Mouse (Mus musculus): ENCODE measurements around the gene Gja4. TPM values are rescaled to one million over a fixed set of nuclear protein-coding genes. Genes with fewer than 3 reads are reported as not detected.

Gene Gja4
- polyA plus RNA-seq, 1 experiment from 2014 or later = 11.3 TPM

GRCm38 (mm10) chr4:127278451-127279001 lies 35.3 kb downstream of the Gja4 start:
- Histone ChIP-seq H3K4me2 (no peak overlapping the region), H3K27me3 (no peaks in the 10 kb centered on the region), H3K36me3 (replicated peaks) (no peaks in the 10 kb centered on the region), H3K27ac (no peak overlapping the region), H3K4me1 (0 out of 2 replicates have a peak, but pooled peaks cover 2% of the 10 kb centered on the region), H3K9me3 (no peaks in the 10 kb centered on the region), H3K9ac (no peak overlapping the region), H3K4me3 (replicated peaks) (no peak overlapping the region)
- WGBS = 66% methylated on average over 9 of the region's 9 CpGs
- ATAC-seq (ENCODE audit: low FRiP score) = no peak

- Histone ChIP-seq H3K9me3 (no peaks in the 10 kb centered on the region), H3K27me3 (no peaks in the 10 kb centered on the region), H3K27ac (no peak overlapping the region), H3K9ac (no peak overlapping the region), H3K4me2 (no peak overlapping the region), H3K4me1 (peaks cover 7% of the 10 kb centered on the region; the same call in 1 of the 2 replicates), H3K4me3 (replicated peaks) (no peak overlapping the region), H3K36me3 (replicated peaks) (no peaks in the 10 kb centered on the region)
- 68% methylated on average over 5 of the region's 5 CpGs for WGBS
- ATAC-seq (ENCODE audit: low FRiP score) = no peak
Measured at GRCm38 (mm10) chr4:127264183-127264554, 49.7 kb downstream of the Gja4 start.

- Histone ChIP-seq H3K9ac (no peak overlapping the region), H3K36me3 (replicated peaks) (no peaks in the 10 kb centered on the region), H3K4me2 (no peak overlapping the region), H3K4me3 (replicated peaks) (no peak overlapping the region), H3K4me1 (peaks cover 7% of the 10 kb centered on the region; the same call in 1 of the 2 replicates), H3K9me3 (no peaks in the 10 kb centered on the region), H3K27ac (no peak overlapping the region), H3K27me3 (no peaks in the 10 kb centered on the region)
- no peak for ATAC-seq (ENCODE audit: low FRiP score)
- 68% methylated on average over 19 of the region's 19 CpGs for WGBS
Measured at GRCm38 (mm10) chr4:127263438-127264182, 50.2 kb downstream of the Gja4 start.

- Histone ChIP-seq H3K9me3 (no peaks in the 10 kb centered on the region), H3K4me3 (replicated peaks) (no peak overlapping the region), H3K4me2 (no peak overlapping the region), H3K36me3 (replicated peaks) (no peaks in the 10 kb centered on the region), H3K9ac (no peak overlapping the region), H3K4me1 (peaks cover 7% of the 10 kb centered on the region; the same call in 1 of the 2 replicates), H3K27me3 (no peaks in the 10 kb centered on the region), H3K27ac (no peak overlapping the region)
- 92% methylated on average over 14 of the region's 14 CpGs for WGBS
- no peak for ATAC-seq (ENCODE audit: low FRiP score)
Measured at GRCm38 (mm10) chr4:127261601-127262000, 52.2 kb downstream of the Gja4 start.

Other genes with a start within 250 kb of the Gja4 start
- 35.3 and 36.6 TPM in 2 replicates for gene Zmym6, start 236.7 kb downstream of the Gja4 start, polyA plus RNA-seq (2016; fragmentation: Nextera tagmentation; extraction: Ambion mirVana)
- gene Tmem35b, start 190.3 kb downstream of the Gja4 start, polyA plus RNA-seq (2016; fragmentation: Nextera tagmentation; extraction: Ambion mirVana) = 15.5 and 17.5 TPM in 2 replicates
- 5.7 and 5.8 TPM in 2 replicates for gene Dlgap3, start 144.8 kb downstream of the Gja4 start, polyA plus RNA-seq (2016; fragmentation: Nextera tagmentation; extraction: Ambion mirVana)
- 44.2 and 46.6 TPM in 2 replicates for gene Smim12, start 70.3 kb downstream of the Gja4 start, polyA plus RNA-seq (2016; fragmentation: Nextera tagmentation; extraction: Ambion mirVana)
- gene Gjb3, start 16.8 kb upstream of the Gja4 start, polyA plus RNA-seq (2016; fragmentation: Nextera tagmentation; extraction: Ambion mirVana) = 0.50 TPM in 1 of 2 replicates, not detected in the other
- not detected in 2 replicates for gene Gjb4, start 40.0 kb upstream of the Gja4 start, polyA plus RNA-seq (2016; fragmentation: Nextera tagmentation; extraction: Ambion mirVana)
- 0.12 TPM in 1 of 2 replicates, not detected in the other for gene Gjb5, start 44.1 kb upstream of the Gja4 start, polyA plus RNA-seq (2016; fragmentation: Nextera tagmentation; extraction: Ambion mirVana)

Measured in forebrain, embryonic 12.5 days (tissue).